Mouse (Mus musculus) stomach, embryonic 16.5 days (tissue): ENCODE data around the gene Glis1. TPM values are rescaled to one million over a fixed set of nuclear protein-coding genes. Genes with fewer than 3 reads are reported as not detected.

Experiments
- ATAC-seq: fragments of 200-750 bp; cut with Nextera tagmentation; 2 replicates; pipeline ENCODE4 v1.8.0; 2017; ENCODE audit warnings: moderate number of reproducible peaks, moderate TSS enrichment; ENCODE audit not compliant: insufficient read depth, low FRiP score
- H3K27ac ChIP-seq: fragments of 300-500 bp; sonication (generic); 2 replicates; pipeline ENCODE4 v1.5.1; 2014; ENCODE audit warnings: low read length
- H3K27me3 ChIP-seq: fragments of 300-500 bp; sonication (generic); 2 replicates; pipeline ENCODE4 v1.6.1; 2014; ENCODE audit warnings: low read length, control low read depth, mixed read lengths; ENCODE audit not compliant: control insufficient read depth, insufficient read depth
- H3K36me3 ChIP-seq: fragments of 300-500 bp; sonication (generic); 2 replicates; pipeline ENCODE4 v1.6.1; 2014; ENCODE audit warnings: low read length; ENCODE audit not compliant: control insufficient read depth, insufficient read depth
- H3K4me1 ChIP-seq: fragments of 300-500 bp; sonication (generic); 2 replicates; pipeline ENCODE4 v1.6.1; 2014; ENCODE audit warnings: low read length, control low read depth, mixed read lengths; ENCODE audit not compliant: control insufficient read depth, insufficient read depth
- H3K4me2 ChIP-seq: fragments of 300-500 bp; sonication (generic); 2 replicates; pipeline ENCODE4 v1.6.1; 2014; ENCODE audit warnings: low read depth, low read length, mixed read lengths
- H3K4me3 ChIP-seq: fragments of 300-500 bp; sonication (generic); replicated peaks from 2 replicates; pipeline ENCODE4 v1.5.1; 2014; ENCODE audit warnings: mild to moderate bottlenecking, low read length
- H3K9ac ChIP-seq: fragments of 300-500 bp; sonication (generic); 2 replicates; pipeline ENCODE4 v1.6.1; 2014; ENCODE audit warnings: low read length
- H3K9me3 ChIP-seq: fragments of 300-500 bp; sonication (generic); replicated peaks from 2 replicates; pipeline ENCODE4 v1.6.1; 2016; ENCODE audit warnings: low read length, control low read depth; ENCODE audit not compliant: control insufficient read depth
- WGBS: fragments of 180-500 bp; shearing (Covaris S2); extraction: QIAGEN DNeasy Blood & Tissue Kit; methylation state at CpG from one replicate; pipeline ENCODE4 v1.1.7; 2014; 5-methylcytosine and 5-hydroxymethylcytosine counted together
- polyA plus RNA-seq: library from polyadenylated mRNA; unstranded; fragments of >200 nt; fragmentation: Nextera tagmentation; extraction: Ambion mirVana; gene quantifications from 2 replicates; pipeline ENCODE4 v1.2.1, GENCODE M21; 2015

The Glis1 gene
- polyA plus RNA-seq, 1 experiment from 2014 or later = 0.87 TPM

DNA sequence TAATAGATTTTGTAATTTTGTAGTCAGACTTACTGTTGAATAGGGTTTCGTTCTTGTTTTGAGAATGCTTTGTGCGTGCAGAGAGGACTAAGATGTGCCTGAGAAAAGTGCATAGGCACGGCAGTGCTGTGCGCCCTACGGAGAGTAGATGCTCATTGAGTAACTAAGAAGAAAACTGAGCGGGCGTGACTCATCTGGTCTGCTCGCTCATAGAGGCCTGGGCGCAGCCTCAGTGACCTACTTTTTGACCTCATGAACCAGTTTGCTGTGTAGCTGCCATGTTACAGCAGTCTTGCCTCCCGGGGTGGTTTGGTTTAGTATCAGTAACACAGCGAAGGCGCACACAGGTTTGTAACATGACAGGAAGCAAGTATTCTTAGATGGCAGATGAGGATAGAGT is 8.8 kb upstream of the Glis1 start:
- H3K4me1 ChIP-seq = no peaks in the 10 kb centered on the region
- no peak overlapping the region for H3K4me3 ChIP-seq
- no peak overlapping the region for H3K4me2 ChIP-seq
- ATAC-seq = no peak
- no peaks in the 10 kb centered on the region for H3K36me3 ChIP-seq
- no peak overlapping the region for H3K9ac ChIP-seq
- 90% methylated on average over 12 of the region's 12 CpGs for WGBS
- H3K27me3 ChIP-seq = peaks cover 3% of the 10 kb centered on the region; the same call in 1 of the 2 replicates
- H3K9me3 ChIP-seq = no peaks in the 10 kb centered on the region
- no peak overlapping the region for H3K27ac ChIP-seq

DNA sequence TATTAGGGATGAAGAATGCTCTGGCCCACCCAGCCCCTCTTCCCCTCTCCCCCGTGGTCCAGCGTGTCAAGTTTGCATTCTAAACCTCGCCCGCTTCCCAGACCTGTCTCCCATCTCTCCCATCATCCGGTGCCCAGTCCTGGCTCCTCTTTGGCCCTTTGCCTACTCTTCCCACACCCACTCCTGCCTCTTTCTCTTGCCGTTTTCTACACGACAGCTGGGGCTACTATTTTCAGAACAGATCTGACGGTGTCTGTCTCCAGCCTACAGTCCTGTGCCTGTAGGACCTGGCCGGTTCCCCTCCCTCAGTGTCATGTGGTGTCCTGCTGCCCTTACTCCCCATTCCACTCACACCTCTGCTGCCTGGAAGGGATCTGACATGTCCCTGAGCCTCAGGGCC is 7.8 kb upstream of the Glis1 start:
- no peaks in the 10 kb centered on the region for H3K4me1 ChIP-seq
- H3K4me3 ChIP-seq = no peak overlapping the region
- H3K27me3 ChIP-seq = no peaks in the 10 kb centered on the region
- H3K36me3 ChIP-seq = no peaks in the 10 kb centered on the region
- no peaks in the 10 kb centered on the region for H3K9me3 ChIP-seq
- WGBS = 75% methylated on average over 9 of the region's 9 CpGs
- H3K9ac ChIP-seq = no peak overlapping the region
- H3K4me2 ChIP-seq = no peak overlapping the region
- no peak for ATAC-seq
- H3K27ac ChIP-seq = no peak overlapping the region

DNA sequence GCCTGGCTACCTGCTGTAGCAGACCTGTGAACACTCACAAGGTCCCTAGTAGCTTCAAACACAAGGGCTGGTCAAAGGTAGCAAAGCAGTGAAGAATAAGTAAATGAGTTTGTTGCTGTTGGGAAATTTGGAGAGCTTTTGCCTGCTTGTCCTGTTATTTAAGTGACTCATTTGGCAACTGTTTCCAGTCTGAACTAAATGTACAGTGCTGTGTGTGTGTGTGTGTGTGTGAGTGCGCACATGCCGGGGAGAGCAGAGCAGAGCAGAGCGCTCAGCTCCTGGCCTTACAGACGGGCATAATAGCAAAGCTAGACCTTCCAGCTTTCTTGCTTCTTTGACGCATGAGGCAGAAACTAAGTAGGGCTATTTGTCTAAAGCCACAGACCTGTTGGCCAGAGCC is 1.7 kb upstream of the Glis1 start:
- no peaks in the 10 kb centered on the region for H3K36me3 ChIP-seq
- ATAC-seq = no peak
- H3K4me3 ChIP-seq = no peak overlapping the region
- H3K4me2 ChIP-seq = no peak overlapping the region
- 82% methylated on average over 5 of the region's 5 CpGs for WGBS
- no peaks in the 10 kb centered on the region for H3K9me3 ChIP-seq
- H3K27me3 ChIP-seq = peaks cover 50% of the 10 kb centered on the region
- H3K27ac ChIP-seq = no peak overlapping the region
- no peak overlapping the region for H3K9ac ChIP-seq
- peaks cover 9% of the 10 kb centered on the region for H3K4me1 ChIP-seq

DNA sequence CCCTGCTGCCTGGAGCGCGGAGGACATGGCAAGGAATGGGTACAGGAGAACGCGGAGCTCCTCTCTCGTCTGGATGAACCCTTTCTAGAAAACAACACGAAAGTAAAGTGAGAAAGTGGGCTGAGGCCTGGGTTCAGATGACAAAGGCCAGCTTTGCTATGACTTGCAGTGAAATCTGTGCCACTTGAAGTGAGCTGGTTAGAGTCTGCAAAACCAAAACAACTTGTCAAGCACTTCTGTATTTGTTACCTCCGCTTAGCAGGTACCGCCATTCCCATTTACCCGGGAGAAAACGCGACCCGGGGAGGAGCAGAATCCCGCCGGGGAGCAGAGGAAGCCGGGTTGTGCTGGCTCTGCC is 414 bp upstream of the Glis1 start:
- Histone ChIP-seq H3K36me3 (no peaks in the 10 kb centered on the region), H3K4me3 (peak overlapping the region; percentile 64), H3K4me1 (peaks cover 9% of the 10 kb centered on the region), H3K27me3 (peaks cover 62% of the 10 kb centered on the region), H3K27ac (no peak overlapping the region), H3K4me2 (peak overlapping the region; percentile 96), H3K9ac (peak overlapping the region; percentile 63), H3K9me3 (no peaks in the 10 kb centered on the region)
- WGBS = 8% methylated on average over 15 of the region's 15 CpGs
- no peak for ATAC-seq

DNA sequence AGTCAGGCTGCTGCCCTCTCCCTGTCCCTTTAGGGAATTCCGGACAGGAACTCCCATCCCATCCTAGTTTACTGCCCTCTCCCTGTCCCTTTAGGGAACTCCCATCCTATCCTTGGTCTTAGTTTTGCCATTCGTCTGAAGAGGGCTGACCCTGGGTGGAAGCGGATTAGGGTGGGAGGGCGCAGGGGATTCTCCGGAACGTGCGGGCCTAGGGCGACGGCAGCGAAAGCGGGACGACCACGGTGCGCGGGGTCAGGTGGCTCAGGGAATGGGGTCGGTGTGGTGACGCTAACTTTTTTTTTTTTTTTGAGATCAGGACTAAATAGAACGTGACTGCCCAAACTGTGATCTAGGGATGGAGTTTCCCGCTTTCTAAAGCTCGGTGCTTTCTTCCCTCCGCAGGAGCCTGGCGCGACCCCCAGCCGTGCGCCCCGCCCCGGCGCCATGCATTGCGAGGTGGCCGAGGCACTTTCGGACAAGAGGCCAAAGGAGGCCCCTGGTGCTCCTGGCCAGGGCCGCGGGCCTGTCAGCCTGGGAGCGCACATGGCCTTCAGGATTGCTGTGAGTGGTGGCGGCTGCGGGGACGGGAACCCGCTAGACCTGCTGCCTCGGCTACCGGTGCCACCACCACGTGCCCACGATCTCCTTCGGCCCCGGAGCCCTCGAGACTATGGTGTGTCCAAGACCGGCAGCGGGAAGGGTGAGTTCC is 1.0 kb downstream of the Glis1 start:
- H3K27ac ChIP-seq = no peak overlapping the region
- ATAC-seq = no peak; the same call in 1 of the 2 replicates
- H3K4me1 ChIP-seq = peaks cover 9% of the 10 kb centered on the region
- H3K36me3 ChIP-seq = no peaks in the 10 kb centered on the region
- H3K4me3 ChIP-seq = peak overlapping the region; percentile 64
- 2% methylated on average over 47 of the region's 47 CpGs for WGBS
- peak overlapping the region; percentile 96 for H3K4me2 ChIP-seq
- H3K9me3 ChIP-seq = no peaks in the 10 kb centered on the region
- peaks cover 69% of the 10 kb centered on the region for H3K27me3 ChIP-seq
- H3K9ac ChIP-seq = peak overlapping the region; percentile 63; the same call in 1 of the 2 replicates

DNA sequence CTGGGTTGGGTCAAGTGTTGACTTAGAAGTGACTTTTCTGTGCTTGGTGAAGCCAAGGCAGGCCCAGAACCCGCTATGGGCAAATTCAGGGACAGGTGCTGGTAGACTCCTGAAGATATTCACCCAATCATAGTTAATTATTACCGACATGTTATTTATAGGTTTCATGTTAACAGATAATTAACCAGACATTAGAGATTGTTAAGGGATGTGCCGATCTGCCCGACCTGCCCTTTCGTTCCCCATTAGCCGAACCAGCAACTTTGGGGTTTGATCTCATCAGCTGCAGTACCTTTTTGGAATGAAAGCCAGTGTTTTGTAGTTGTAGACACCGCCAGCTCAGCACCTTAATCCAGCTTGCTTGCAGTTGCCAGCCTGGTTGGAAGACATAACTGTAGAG is 2.1 kb downstream of the Glis1 start:
- H3K9me3 ChIP-seq = no peaks in the 10 kb centered on the region
- no peak overlapping the region for H3K4me3 ChIP-seq
- ATAC-seq = no peak
- no peaks in the 10 kb centered on the region for H3K36me3 ChIP-seq
- H3K4me2 ChIP-seq = no peak overlapping the region
- H3K27ac ChIP-seq = no peak overlapping the region
- H3K9ac ChIP-seq = no peak overlapping the region
- peaks cover 77% of the 10 kb centered on the region for H3K27me3 ChIP-seq
- H3K4me1 ChIP-seq = peaks cover 9% of the 10 kb centered on the region
- 84% methylated on average over 7 of the region's 7 CpGs for WGBS

DNA sequence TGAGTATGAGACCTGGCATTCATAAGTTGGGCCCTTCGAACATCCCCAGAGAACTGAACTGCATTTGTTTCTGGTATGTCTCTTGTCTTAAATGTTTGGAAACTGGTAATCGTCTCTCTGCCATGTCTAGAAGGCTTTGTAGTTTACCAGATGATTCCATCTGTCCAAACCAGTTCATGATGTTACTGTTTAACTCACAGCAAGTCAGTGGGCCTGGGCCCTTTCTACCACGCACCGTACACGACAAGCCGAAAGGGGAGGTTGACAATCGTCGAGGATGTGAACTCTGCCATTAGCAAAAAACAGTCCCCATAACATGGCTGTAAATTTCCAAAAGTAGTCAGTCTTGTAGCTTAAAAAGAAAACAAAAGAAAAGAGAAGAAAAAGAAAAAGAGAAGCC is 4.3 kb downstream of the Glis1 start:
- WGBS = 82% methylated on average over 8 of the region's 8 CpGs
- H3K4me1 ChIP-seq = peaks cover 8% of the 10 kb centered on the region
- ATAC-seq = no peak

DNA sequence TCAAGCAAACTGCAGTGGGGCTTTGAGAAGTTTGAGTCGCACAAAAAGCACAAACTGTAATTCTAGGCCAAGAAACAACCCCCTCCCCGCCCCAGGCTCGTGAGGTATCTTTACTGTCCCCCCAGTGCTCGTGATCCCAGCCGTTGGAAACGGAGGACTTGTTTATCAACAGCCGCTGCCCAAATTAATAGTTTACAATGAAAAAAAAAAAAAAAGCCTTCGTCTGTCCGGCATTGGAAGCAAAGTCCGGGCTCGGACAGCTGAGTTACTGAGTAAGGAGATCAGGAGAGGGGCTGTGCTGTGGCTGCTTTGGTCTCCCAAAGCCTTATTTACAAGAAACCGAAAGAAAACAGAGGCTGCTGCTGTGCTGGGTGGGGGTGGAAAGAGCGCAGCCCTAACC is 5.9 kb downstream of the Glis1 start:
- Histone ChIP-seq H3K36me3 (no peaks in the 10 kb centered on the region), H3K27ac (no peak overlapping the region), H3K4me2 (peak overlapping the region; percentile 48), H3K9ac (no peak overlapping the region), H3K27me3 (peaks cover 57% of the 10 kb centered on the region), H3K4me1 (no peaks in the 10 kb centered on the region; the same call in 1 of the 2 replicates), H3K9me3 (peaks cover 3% of the 10 kb centered on the region; the same call in 1 of the 2 replicates), H3K4me3 (peak overlapping the region; percentile 21)
- whole genome bisulfite sequencing = 21% methylated on average over 13 of the region's 13 CpGs
- ATAC-seq = no peak

More for the DNA sequence above, 4.3 kb downstream of the Glis1 start:
- Histone ChIP-seq H3K9me3 (no peaks in the 10 kb centered on the region), H3K27me3 (peaks cover 68% of the 10 kb centered on the region), H3K27ac (no peak overlapping the region), H3K9ac (no peak overlapping the region), H3K36me3 (no peaks in the 10 kb centered on the region), H3K4me2 (no peak overlapping the region), H3K4me3 (no peak overlapping the region)

DNA sequence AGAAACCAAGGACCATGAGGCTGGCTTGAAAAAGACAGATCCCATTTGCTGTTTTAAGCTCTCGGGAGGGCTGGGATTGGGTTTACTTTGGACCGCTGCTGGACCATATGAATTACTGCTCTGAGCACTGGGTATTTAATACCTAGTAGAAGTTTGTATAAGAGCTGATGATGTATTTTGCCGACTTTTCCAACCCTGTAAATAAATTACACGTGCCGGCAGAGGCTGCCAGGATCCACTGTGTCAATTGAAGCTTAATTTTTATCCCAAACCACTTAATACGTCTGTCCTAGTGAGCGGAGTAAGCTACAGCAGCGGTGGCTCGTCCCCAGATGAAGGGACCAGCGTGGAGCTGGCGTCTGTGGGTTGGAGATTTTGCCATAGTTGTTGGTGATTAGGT is 7.9 kb downstream of the Glis1 start:
- ATAC-seq = no peak
- 51% methylated on average over 11 of the region's 11 CpGs for WGBS
- peak overlapping the region; percentile 1; the same call in 1 of the 2 replicates for H3K4me2 ChIP-seq
- peaks cover 3% of the 10 kb centered on the region; the same call in 1 of the 2 replicates for H3K9me3 ChIP-seq
- no peaks in the 10 kb centered on the region; the same call in 1 of the 2 replicates for H3K4me1 ChIP-seq
- no peak overlapping the region for H3K9ac ChIP-seq
- no peaks in the 10 kb centered on the region for H3K36me3 ChIP-seq
- no peak overlapping the region for H3K27ac ChIP-seq
- no peak overlapping the region for H3K4me3 ChIP-seq
- H3K27me3 ChIP-seq = peaks cover 39% of the 10 kb centered on the region
